Mouse (Mus musculus): Measurements from ENCODE around the gene Gm8439.

Gene Gm8439

DNA sequence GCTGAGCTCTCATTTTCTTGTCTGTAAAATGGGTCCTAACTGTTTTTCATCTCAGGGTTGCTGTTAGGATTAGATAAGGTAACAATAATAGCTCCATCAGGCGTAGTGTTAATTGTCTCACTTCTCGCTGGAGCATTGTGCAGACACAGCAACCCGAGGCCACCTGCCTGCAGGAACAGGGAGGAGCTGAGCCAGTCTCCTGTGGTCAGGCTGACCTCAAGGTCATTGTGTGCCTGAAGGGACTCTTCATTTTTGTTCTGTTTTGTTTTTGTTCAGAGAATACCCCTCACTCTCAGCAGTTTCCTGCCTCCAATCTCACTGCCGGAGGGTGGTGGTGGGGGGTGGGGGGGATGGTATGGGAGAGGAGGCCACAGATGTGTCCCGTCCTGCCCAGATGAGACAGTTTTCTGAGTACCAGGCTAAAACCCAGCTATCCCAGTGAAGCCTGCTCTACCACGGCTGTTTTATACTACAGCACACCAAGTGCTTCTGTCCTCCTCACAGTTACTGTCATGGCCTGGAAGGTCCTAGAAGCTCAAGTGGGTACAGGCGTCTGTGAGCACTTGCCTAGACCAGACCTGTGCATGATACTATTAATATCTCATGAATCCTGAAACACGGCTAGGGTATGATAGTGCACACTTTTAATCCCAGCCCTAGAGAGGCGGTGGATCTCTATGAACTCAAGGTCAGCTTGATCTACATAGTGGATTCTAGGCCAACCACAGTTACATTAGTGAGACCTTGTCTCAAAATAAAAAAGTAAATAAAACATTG, 23.9 kb downstream of the Gm8439 start:
- no peak for DNase-seq (ENCODE audit: low spot score in 2 of 2)

DNA sequence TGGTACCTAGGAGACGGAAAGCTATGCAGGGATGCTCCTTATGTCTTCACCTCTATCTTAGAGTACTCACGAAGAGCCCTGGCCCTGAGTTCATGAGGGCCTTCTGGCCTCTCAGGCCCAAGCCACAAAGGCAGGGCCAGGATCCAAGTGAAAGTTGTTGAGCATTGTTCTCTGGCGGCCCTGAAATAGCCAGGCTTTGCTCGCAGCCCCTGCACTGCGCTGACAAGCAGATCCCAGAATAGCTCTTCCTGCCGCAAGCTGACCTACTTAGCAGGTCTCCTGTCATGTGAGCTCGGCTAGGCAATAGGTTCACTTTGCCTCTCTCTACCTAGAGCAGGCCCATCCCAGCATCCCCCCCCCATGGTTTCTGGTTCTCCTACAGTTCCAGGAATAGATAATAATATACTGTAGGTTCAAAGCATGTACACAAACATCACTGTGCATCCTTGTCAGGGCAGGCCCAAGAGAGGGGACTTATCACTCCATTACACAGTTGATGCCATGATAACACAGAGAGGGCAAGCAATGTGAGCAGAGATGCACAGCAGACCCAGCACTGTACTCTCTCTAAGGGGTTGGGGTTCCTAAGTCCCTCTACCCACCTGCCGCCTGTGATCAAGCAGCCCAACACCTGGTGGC, 25.3 kb downstream of the Gm8439 start:
- DNase-seq (ENCODE audit: low spot score in 2 of 2): peak; percentile 38 to 39

DNA sequence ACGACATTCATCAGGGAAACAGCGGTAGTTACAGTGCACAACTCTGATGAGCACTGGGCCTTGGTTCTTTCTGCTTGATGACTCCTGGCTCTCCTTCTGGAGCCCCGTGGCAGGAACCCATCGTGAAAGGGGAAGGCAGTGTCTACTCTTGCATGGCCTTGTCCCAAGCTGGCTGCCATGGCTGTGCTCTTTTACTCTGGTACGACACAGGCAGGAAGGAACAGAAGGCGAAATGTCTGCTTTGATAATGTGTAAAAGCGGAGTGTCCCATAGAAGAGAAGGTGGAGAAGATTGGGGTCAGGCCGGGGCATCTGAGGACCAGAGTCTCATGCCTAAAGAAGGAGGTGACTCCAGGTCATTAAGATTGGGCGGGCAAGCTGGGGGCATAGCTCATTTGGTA, 26.1 kb downstream of the Gm8439 start:
- no peak for DNase-seq (ENCODE audit: low spot score in 2 of 2)

DNA sequence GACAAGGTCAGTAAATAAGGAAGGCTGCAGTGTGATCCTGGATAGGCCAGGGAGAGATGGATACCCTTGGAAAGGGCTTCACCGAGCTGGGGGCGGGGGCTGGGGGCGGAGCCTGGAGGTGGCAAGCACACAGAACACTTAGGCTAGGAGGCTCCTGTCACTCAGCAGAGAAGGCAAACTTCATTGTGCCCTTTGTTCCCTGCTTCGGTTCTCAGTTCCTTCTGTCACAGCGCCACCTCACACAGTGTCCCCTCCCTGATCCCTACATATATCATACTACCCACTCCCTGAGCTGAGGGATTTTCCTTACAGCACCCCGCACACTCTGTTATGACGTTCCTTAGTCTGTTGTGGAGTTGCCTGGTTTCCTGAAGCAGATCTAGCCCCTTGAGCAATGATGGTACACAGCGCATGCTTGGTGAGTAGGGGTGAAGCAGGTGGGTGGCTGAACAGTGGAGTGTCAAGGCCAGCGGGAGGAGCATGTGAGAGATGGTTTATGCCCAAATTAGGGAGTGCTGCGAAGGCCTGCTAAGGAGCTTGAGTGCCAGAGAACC, 27.1 kb downstream of the Gm8439 start:
- DNase-seq (ENCODE audit: low spot score in 2 of 2): peak in 1 of 2 experiments; percentile 19

DNA sequence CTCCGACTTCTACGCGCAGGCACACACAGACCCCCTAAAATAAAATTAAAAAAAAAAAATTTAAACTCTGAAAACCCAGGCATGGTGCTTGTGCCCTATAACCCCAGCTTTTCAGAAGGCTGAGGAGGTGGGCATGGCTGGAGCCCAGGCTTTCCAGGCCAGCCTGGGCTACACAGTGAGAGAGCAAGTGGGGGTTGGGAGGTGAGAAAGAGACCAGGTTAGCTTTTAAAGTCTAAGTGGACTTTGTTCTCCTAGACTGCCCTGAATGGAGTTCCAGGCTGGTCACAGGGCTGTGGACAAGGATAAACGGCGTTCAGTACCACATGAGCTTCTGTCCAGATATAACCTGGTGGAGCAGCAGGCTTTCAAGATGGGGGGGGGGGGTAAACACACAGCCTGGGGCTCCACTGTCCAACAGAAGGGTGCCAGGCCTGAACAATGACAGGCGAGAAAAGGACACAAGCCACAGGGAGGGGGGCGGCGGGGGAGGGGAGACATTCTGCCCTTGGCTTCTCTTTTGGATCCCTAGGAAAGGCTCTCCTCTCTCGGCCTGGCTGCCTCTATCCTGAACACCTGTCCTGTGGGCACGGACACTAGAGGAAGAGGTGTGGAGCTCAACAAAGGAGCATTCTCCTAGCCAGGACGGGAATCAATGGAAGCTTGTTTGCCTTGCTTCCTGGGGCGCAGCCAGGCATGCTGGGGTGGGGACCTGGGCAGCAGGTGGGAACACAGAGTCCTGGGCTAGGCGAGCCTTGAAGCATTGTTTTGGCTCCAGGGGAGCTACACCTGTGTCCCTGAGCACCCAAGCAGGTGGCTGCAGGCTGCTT, 27.9 kb downstream of the Gm8439 start:
- DNase-seq (ENCODE audit: low spot score in 2 of 2): no peak

DNA sequence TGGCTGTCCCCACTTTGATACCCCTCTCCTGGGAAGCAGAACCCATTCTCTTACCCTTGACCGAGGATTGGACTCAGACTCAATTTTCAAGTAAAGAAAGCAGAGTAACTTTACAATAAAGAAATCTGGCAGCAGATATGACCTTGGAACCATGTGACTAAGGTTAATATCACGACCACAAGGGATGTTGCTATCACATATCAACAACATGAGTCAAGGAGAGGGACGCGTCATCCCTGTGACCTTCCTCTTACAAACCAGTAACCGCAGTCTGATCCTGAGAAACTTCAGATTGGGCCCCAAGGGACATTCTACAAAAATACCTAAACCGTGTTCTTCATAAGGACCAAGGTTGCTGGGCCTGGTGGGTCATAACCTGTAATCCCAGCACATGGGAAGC, 39.2 kb downstream of the Gm8439 start:
- DNase-seq (ENCODE audit: low spot score in 2 of 2): no peak

DNA sequence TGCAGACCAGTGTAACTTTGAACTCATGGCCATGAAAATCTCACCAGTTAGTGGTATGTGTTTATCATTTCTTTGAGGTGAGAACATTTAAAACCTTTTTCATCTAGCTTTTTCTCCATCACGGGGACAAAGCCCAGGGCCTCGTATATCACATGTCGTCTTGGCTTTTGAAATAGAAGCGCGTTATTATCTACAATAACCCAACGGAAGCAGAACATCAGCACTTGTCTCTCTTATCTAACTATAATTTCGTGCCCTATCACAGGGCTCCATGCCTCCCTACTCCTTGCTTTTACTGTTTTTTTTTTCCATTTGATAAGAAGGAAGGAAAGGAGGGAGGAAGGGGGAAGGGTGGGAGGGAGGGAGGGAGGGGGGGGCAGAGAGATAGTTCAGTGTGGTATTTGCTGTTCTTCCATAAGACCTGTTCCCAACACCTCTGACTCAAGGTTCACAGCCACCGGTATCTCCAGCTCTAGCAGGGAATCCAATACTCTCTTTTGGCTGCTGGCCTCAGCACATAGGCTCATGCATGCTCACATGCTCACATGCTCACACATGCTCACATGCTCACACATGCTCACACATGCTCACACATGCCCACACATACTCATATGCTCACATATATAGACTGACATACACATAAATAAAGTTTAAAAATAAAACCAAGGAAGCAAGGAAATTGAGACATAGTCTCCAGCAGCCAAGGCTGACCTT, 41.8 kb downstream of the Gm8439 start:
- no peak for DNase-seq (ENCODE audit: low spot score in 2 of 2)

DNA sequence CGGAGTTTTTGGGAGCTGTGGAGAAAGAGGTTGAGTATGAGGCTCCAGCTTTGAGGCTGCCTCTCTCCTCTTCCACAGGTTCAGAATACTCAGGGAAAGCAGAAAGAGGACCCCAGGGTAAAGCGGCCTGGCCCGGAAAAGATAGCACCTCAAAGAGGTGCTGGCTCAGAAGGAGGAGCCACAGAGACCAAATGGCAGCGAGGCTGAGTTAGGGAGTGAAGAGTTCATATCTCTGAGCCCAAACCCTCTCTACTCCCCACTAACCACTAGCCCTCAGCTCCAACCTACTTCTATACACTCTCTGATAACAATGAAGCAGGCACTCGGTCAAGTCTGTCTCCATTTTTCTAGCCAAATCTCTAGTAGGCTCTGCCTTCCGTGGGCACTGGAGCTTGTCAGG, 43.3 kb downstream of the Gm8439 start:
- DNase-seq (ENCODE audit: low spot score in 2 of 2): no peak

DNA sequence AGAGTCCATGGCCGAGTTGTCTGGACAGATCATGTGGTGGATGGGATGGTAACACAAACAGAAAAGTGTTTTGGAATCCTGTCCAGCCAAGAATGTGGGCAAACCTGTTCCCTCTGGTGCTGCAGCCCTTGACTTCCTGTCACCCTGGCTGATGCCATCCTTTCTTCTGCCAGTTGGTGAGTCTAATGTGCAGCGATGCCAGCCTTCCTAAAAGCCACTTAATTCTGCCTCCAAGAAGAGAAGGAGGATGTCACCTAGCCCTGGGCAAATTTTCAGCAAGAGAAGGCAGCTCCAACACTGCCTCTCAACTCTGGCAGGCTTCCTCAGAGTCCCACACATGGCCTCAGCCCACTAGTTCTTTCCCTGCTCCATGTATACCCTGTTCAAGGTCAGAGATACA, 46.8 kb downstream of the Gm8439 start:
- no peak for DNase-seq (ENCODE audit: low spot score in 2 of 2)

DNA sequence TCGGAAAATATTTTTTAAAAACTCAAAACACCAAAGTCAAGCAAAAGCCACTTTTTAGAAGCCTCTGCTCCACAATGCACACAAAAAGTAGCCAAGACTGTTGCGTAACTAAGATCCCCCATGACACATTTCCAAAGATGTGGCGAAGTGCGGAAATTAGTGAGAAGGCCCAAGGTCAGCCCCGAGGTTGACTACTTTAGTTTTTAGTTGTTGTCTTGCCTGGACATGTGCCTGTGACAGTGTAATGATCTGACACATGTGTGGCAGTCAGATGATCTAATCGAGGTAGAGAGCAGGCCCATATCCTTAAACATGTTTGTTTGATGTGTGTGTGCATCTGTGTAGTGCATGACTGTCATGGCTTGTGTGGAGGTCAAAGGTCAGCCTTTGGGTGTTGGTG, 53.4 kb downstream of the Gm8439 start:
- no peak for DNase-seq (ENCODE audit: low spot score in 2 of 2)

DNA sequence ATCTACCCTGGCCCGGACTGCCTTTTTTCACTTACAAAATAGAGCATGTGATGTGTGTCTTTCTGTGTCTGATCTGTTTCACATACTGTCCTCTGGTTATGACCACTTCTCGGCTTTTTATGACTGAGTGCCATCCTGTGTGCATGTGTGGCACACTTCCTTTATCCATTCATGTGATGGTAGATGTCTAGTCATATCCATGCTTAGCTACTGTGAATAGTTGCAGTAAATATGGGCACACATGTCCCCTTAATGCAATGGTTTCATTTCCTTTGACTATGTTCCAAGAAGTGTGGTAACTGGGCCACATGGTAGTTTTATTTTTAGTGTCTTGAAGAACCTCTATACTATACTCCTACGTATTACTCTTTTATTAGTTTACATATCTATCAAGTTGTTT, 55.4 kb downstream of the Gm8439 start:
- DNase-seq (ENCODE audit: low spot score in 2 of 2): no peak

DNA sequence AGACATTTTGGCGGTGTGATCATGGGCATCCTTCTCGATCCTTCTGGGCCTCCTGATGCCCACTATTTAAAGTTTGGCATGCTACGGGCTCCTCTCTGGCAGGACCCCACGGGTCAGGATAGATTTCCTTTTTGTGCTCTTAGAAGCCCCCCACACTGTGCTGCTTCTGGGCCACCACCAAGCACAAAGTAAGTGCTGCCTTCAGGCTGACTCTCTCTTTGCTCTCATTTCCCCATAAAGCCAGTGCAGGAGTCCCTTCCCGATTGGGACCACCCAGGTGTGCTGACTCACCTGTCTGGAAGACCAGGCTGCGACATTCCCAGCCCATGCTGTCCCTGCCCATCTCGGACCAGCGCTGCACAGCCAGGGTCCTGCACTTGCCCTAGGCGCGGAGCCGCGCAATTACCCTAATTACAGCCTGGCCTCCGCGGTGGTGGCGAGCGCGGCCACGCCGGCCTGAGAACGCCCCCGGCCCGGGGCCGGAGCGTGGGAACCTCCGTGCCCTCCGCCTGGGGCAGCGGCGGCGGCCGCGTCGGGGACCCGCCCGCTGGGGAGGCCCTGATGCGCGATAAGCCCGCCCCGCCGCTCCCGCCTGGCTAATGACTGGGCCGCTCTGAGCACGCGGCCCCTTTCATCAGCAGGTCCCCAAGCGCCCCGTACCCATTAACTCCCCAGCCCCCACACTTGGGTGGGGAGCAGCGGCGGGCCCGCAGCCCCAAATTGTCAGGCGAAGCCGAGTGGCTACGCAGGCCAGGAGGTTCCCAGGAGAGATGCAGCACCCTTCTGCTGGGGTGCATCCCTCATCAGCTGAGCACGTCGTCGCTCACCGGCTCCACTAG, 61.0 kb downstream of the Gm8439 start:
- DNase-seq (ENCODE audit: low spot score in 2 of 2): peak in 1 of 2 experiments; percentile 40

DNA sequence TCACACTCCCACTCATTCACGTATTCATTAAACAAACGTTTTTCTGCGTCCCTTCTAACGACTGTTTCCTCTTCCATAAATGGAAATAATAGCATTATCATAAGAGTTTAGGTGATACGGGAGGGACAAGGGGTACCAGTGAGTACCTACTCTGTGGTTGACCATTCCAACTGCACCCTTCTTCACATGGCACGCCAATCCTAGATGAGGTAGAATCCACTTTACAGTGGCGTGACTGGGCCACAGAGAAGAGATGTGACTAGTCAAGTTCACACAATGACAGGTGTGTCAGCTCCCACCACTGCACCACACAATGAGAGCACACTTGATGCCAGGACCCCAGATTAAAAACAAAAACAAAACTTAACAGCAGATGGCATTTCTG, 61.7 kb downstream of the Gm8439 start:
- DNase-seq (ENCODE audit: low spot score in 2 of 2): no peak

DNA sequence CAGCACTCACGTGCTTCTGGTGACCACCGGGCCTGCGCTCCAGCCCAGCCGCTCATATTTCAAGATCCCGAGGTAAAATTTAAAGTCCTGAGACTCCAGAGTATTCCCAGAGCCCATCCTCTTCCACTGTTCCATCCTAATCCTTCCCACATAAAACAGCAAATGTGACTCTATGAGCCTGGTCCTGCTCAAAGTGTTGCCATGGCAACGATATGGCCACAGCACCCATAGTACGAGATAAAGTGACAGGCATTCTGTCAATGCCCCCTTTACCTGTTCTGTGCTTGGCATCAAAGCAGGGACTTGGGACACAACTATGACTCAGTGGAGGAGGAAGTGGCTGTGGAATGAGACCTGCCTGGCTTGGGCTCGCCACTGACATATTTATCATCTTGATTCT, 67.4 kb downstream of the Gm8439 start:
- no peak for DNase-seq (ENCODE audit: low spot score in 2 of 2)

Measured in frontal cortex, postnatal 25 days (tissue).